Mouse (Mus musculus) hindbrain, embryonic 11.5 days (tissue): ENCODE measurements at regions not wholly inside any gene's neighbourhood (a gene's known extent, or its start where the extent isn't known, plus 50 kb on each side); places are given as distances from the start of the nearest gene placed in this dataset.

ENCODE experiments used
- ATAC-seq: fragments of 200-750 bp; cut with Nextera tagmentation; 2 replicates; pipeline ENCODE4 v1.8.0; 2017; ENCODE audit warnings: mild to moderate bottlenecking, moderate TSS enrichment, moderate library complexity; ENCODE audit not compliant: low FRiP score
- DNase-seq: peaks from one replicate; pipeline ENCODE4 v3.0.0-alpha.2; 2015; ENCODE audit warnings: low spot score
- H3K27ac ChIP-seq: fragments of 300-500 bp; sonication (generic); 2 replicates; pipeline ENCODE4 v1.5.1; 2014; ENCODE audit warnings: mild to moderate bottlenecking, low read depth, low read length
- H3K27me3 ChIP-seq: fragments of 300-500 bp; sonication (generic); 2 replicates; pipeline ENCODE4 v1.6.1; 2014; ENCODE audit warnings: mild to moderate bottlenecking, low read length, moderate library complexity, mixed read lengths; ENCODE audit not compliant: control insufficient read depth, insufficient read depth
- H3K36me3 ChIP-seq: fragments of 300-500 bp; sonication (generic); 2 replicates; pipeline ENCODE4 v1.6.1; 2014; ENCODE audit warnings: mild to moderate bottlenecking, low read length, moderate library complexity, mixed read lengths; ENCODE audit not compliant: control insufficient read depth, insufficient read depth
- H3K4me1 ChIP-seq: fragments of 300-500 bp; sonication (generic); replicated peaks from 2 replicates; pipeline ENCODE4 v1.6.1; 2014; ENCODE audit warnings: low read length, mixed read lengths; ENCODE audit not compliant: control insufficient read depth, insufficient read depth
- H3K4me2 ChIP-seq: fragments of 300-500 bp; sonication (generic); replicated peaks from 2 replicates; pipeline ENCODE4 v1.6.1; 2014; ENCODE audit warnings: mild to moderate bottlenecking, low read depth, low read length
- H3K4me3 ChIP-seq: fragments of 300-500 bp; sonication (generic); 2 replicates; pipeline ENCODE4 v1.5.1; 2014; ENCODE audit warnings: low read depth, low read length
- H3K9ac ChIP-seq: fragments of 300-500 bp; sonication (generic); 2 replicates; pipeline ENCODE4 v1.6.1; 2014; ENCODE audit warnings: low read depth, low read length
- H3K9me3 ChIP-seq: fragments of 300-500 bp; sonication (generic); 2 replicates; pipeline ENCODE4 v1.6.1; 2016; ENCODE audit warnings: low read length; ENCODE audit not compliant: control insufficient read depth
- WGBS: fragments of 180-500 bp; shearing (Covaris S2); extraction: QIAGEN DNeasy Blood & Tissue Kit; methylation state at CpG from one replicate; pipeline ENCODE4 v1.1.7; 2014; 5-methylcytosine and 5-hydroxymethylcytosine counted together

- no peaks in the 10 kb centered on the region for H3K4me1 ChIP-seq
- H3K9ac ChIP-seq: no peak overlapping the region
- H3K4me3 ChIP-seq: no peak overlapping the region
- WGBS: 89% methylated on average over 21 of the region's 21 CpGs
- ATAC-seq (no peak), DNase-seq (no peak)
- H3K27me3 ChIP-seq: no peaks in the 10 kb centered on the region
- no peak overlapping the region for H3K4me2 ChIP-seq
- no peaks in the 10 kb centered on the region for H3K36me3 ChIP-seq
- no peaks in the 10 kb centered on the region for H3K9me3 ChIP-seq
- H3K27ac ChIP-seq: no peak overlapping the region
Measured at GRCm38 (mm10) chr10:95110786-95111185, 166.2 kb upstream of the Plxnc1 start.

DNA sequence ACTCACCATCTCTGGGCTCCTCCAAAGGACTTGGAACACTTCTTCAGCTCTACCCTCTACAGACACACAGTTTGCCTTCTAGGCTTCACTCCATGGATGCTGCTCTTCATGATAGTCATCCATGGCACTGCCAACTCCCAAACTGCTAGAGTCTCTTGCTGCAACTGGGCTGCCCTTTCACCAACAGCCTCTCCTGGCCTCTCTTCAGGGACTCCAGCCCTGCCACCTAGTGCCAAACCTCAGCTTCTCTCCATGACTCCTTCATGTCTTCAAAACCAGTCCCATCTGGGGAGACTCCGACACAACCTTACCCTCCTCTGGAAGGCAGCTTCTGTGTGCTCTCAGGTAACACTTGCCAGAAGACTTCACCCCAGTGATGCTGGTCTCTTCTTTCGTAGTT, 164.9 kb upstream of the Plxnc1 start:
- no peak overlapping the region for H3K27ac ChIP-seq
- H3K36me3 ChIP-seq: no peaks in the 10 kb centered on the region
- DNase-seq: no peak
- no peak overlapping the region for H3K4me3 ChIP-seq
- WGBS: 92% methylated on average over 2 of the region's 2 CpGs
- no peak overlapping the region for H3K4me2 ChIP-seq
- ATAC-seq: no peak
- H3K9ac ChIP-seq: no peak overlapping the region
- H3K4me1 ChIP-seq: no peaks in the 10 kb centered on the region
- H3K27me3 ChIP-seq: no peaks in the 10 kb centered on the region
- H3K9me3 ChIP-seq: no peaks in the 10 kb centered on the region

- DNase-seq (no peak), ATAC-seq (no peak)
- 27% methylated on average over 3 of the region's 3 CpGs for WGBS
- H3K9me3 ChIP-seq: no peaks in the 10 kb centered on the region
- H3K9ac ChIP-seq: no peak overlapping the region
- H3K36me3 ChIP-seq: no peaks in the 10 kb centered on the region
- no peak overlapping the region for H3K4me3 ChIP-seq
- H3K27me3 ChIP-seq: no peaks in the 10 kb centered on the region
- H3K4me2 ChIP-seq: no peak overlapping the region
- H3K27ac ChIP-seq: no peak overlapping the region
- H3K4me1 ChIP-seq: no peaks in the 10 kb centered on the region
Measured at GRCm38 (mm10) chr10:95107532-95108251, 163.1 kb upstream of the Plxnc1 start.

GRCm38 (mm10) chr10:95103808-95104207, 159.2 kb upstream of the Plxnc1 start:
- H3K9me3 ChIP-seq: no peaks in the 10 kb centered on the region
- H3K27me3 ChIP-seq: no peaks in the 10 kb centered on the region
- no peak overlapping the region for H3K27ac ChIP-seq
- DNase-seq (no peak), ATAC-seq (no peak)
- H3K9ac ChIP-seq: no peak overlapping the region
- no peak overlapping the region for H3K4me2 ChIP-seq
- H3K36me3 ChIP-seq: no peaks in the 10 kb centered on the region
- no peak overlapping the region for H3K4me3 ChIP-seq
- no peaks in the 10 kb centered on the region for H3K4me1 ChIP-seq

GRCm38 (mm10) chr10:95102981-95103380, 158.3 kb upstream of the Plxnc1 start:
- no peaks in the 10 kb centered on the region for H3K36me3 ChIP-seq
- H3K4me2 ChIP-seq: no peak overlapping the region
- H3K9ac ChIP-seq: no peak overlapping the region
- H3K27ac ChIP-seq: no peak overlapping the region
- H3K27me3 ChIP-seq: no peaks in the 10 kb centered on the region
- 77% methylated on average over 4 of the region's 4 CpGs for WGBS
- H3K4me1 ChIP-seq: no peaks in the 10 kb centered on the region
- H3K4me3 ChIP-seq: no peak overlapping the region
- no peaks in the 10 kb centered on the region for H3K9me3 ChIP-seq
- no peak for DNase-seq
- ATAC-seq: no peak

DNA sequence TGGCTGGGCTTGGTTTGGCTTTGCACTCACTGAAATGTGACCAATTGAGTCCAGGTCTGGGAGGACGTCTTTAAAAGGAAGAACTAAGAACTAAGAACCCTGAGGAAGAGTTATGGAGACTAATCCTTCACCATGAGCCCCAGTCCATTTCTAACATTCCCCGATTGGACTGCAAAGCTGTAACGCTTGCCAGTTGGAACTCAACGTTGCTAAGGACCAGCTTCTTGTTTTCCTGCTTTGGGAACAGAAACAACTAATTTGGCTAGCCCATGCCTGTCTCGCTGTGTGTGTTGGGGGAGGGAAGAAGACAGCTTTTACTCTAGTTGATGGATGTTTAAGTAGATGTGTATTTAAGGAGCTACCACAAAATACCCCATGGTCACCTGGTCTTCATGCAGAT, 155.3 kb upstream of the Plxnc1 start:
- Histone ChIP-seq H3K4me2 (no peak overlapping the region), H3K36me3 (no peaks in the 10 kb centered on the region), H3K9ac (no peak overlapping the region), H3K4me1 (no peaks in the 10 kb centered on the region), H3K27me3 (no peaks in the 10 kb centered on the region), H3K9me3 (no peaks in the 10 kb centered on the region), H3K4me3 (no peak overlapping the region), H3K27ac (no peak overlapping the region)
- WGBS: 88% methylated on average over 5 of the region's 5 CpGs
- ATAC-seq: no peak
- no peak for DNase-seq

DNA sequence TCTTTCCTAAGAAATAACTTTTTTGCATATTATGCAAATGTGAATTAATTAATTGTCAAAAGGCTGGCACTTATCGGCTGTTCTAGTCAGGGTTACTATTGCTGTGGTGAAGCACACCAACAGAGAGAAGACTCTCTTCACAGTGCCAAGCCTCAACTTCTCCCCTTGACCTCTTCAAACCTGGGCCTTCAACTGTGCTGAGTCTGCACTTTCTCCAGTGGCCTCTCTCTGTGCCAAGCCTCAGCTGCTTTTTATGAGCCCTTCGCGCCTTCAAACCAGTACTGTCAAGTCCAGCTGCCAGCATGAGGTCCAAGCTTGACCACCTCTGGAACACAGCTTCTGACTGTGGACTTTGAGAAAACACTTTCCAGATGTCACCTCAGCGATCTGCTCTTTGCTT, 151.2 kb upstream of the Plxnc1 start:
- H3K4me2 ChIP-seq: no peak overlapping the region
- H3K9me3 ChIP-seq: no peaks in the 10 kb centered on the region
- no peaks in the 10 kb centered on the region for H3K27me3 ChIP-seq
- no peak overlapping the region for H3K9ac ChIP-seq
- H3K27ac ChIP-seq: no peak overlapping the region
- 80% methylated on average over 4 of the region's 4 CpGs for WGBS
- DNase-seq (no peak), ATAC-seq (no peak)
- H3K4me1 ChIP-seq: no peaks in the 10 kb centered on the region
- H3K4me3 ChIP-seq: no peak overlapping the region
- H3K36me3 ChIP-seq: no peaks in the 10 kb centered on the region

DNA sequence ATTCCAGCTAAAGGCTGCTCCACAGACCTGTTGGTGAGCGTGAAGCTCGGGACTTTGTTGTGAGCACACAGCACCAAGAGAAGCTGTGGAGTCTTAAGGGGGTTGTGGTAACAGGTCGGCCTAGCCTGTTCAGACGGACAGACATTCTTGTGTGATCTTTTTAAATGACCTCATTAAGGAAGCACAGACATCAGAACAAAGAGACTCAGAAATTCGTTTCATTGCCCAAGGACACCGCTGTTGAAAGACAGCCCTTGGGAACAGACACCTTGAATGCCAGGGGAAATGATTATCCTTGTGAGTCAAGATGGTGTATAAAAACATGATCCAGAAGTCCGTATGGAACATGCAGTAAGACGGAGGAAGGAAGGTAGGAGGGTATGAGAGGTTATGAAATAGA, 150.1 kb upstream of the Plxnc1 start:
- H3K4me1 ChIP-seq: no peaks in the 10 kb centered on the region
- no peak overlapping the region for H3K4me3 ChIP-seq
- no peaks in the 10 kb centered on the region for H3K36me3 ChIP-seq
- H3K4me2 ChIP-seq: no peak overlapping the region
- no peak overlapping the region for H3K27ac ChIP-seq
- ATAC-seq (no peak), DNase-seq (no peak)
- no peaks in the 10 kb centered on the region for H3K27me3 ChIP-seq
- H3K9me3 ChIP-seq: no peaks in the 10 kb centered on the region
- H3K9ac ChIP-seq: no peak overlapping the region
- 76% methylated on average over 8 of the region's 8 CpGs for WGBS

GRCm38 (mm10) chr10:95093266-95093665, 148.6 kb upstream of the Plxnc1 start:
- Histone ChIP-seq H3K4me2 (no peak overlapping the region), H3K4me1 (no peaks in the 10 kb centered on the region), H3K9me3 (no peaks in the 10 kb centered on the region), H3K9ac (no peak overlapping the region), H3K27ac (no peak overlapping the region), H3K36me3 (no peaks in the 10 kb centered on the region), H3K4me3 (no peak overlapping the region), H3K27me3 (no peaks in the 10 kb centered on the region)
- DNase-seq (no peak), ATAC-seq (no peak)
- 41% methylated on average over 5 of the region's 5 CpGs for WGBS
